Mouse (Mus musculus): Measurements from ENCODE around the gene Mtmr6.
A peak's percentile ranks its signal among the peaks of the same experiment; 100 is the strongest.
"Not testable (repeated sequence)": the region's sequence is repeated elsewhere in the genome, so short reads cannot be mapped to it uniquely, and the experiment has no call there.

Gene Mtmr6

DNA sequence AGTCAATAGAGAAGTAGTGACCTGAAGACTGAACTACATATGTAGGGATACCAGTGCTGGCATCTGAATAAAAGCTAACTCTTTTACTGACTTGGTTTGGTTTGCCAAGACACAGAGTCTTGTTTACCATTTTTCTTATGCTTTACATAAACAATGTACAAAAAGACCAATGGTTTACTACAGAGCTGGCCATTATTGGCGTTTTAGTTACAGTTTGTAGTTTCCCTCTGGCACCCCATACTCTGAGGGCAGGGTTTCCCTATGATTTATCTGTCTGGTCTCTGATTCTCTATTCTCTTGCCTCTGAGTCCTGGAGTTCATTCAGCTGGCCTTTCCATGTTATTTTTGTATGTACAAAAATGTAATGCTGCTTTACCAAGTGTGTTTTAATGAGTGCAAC lies 30.5 kb downstream of the Mtmr6 start:
- no peak for DNase-seq (ENCODE audit: low read depth)

DNA sequence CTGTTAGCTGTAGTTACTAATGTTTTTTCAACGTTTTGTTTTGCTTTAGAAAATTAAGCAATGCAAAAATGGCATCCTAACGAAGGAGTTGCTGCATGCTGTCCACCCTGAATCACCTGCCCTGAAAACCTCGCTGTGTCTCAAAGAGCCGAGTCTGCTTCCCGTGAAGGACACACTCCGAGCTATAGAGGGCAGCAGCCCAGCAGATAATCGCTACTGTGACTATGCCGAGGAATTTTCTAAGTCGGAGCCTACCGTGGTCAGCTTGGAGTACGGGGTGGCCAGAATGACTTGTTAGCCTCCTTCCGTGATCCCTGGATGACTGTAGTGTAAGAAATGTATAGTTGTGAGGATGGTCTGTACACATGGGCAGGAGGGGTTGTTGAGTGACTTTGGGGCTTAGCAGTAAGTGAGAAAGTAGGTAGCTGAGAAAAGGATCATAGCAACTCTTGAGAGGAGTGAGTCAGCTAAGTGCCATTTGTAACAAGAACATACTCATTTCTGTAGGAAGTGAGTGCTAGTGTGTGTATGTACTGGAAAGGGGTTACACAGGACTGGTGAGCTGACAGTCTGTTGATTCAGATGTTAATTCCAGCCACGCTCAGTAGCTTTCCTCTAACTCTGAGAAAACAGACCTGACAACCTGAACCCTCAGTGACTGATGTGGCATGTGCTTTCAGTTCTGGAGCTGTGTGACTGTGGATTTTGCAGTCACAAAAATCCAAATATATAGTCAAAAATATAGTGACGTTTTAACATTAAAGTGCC lies 35.4 kb downstream of the Mtmr6 start:
- DNase-seq (ENCODE audit: low read depth) = no peak

- DNase-seq (ENCODE audit: low read depth) = no peak
These were observed 36.0 kb downstream of the Mtmr6 start for GRCm38 (mm10) chr14:60301024-60301423.

DNA sequence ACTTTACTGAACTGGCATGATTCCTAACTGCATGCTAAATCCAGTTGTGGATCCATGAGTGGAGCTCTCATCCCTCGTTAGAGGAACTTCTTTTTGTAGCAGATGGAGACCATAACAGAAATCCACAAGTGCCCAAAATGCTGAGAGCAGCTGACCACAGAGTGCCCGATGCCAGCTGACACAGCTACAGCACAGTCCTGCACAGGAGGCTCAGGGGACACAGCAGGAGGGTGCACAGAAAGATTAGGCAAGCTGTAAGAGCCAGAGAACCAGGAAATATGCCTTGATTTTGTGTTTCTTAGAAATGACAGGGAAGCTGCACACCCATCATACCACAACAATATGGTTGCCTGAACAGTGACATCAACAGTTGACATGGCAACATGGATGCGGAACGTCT lies 37.4 kb downstream of the Mtmr6 start:
- no peak for DNase-seq (ENCODE audit: low read depth)

DNA sequence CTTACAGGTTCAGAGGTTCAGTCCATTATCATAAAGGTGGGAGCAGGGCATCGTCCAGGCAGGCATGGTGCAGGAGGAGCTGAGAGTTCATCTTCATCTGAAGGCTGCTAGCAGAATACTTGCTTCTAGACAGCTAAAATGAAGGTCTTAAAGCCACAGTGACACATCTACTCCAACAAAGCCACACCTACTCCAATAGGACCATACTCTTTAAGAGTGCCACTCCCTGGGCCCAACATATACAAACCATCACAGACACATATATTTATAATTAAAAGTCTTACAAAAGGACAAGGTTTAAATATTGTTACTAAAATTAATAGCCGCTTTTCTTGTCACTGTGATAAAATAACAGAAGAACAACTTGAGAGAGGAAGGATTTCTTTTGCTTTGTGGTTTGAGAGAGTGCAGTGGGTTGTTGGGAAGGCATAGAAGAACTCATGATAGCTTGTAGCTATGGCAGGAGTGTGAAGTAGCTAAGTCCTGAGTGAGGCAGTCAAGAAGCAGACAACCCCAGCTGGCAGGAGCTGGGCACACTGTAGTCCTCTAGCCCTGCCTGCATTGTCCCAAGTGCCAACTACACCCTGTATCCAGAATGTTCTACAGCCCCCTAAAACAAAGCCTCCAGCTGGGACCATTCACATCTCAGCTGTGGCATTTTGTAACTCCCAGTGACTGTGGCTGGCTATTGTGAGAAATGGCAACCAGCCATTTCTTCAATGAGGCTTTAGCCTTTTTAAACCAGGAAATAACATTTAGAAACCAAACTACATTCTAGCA lies 39.6 kb downstream of the Mtmr6 start:
- DNase-seq (ENCODE audit: low read depth) = no peak

DNA sequence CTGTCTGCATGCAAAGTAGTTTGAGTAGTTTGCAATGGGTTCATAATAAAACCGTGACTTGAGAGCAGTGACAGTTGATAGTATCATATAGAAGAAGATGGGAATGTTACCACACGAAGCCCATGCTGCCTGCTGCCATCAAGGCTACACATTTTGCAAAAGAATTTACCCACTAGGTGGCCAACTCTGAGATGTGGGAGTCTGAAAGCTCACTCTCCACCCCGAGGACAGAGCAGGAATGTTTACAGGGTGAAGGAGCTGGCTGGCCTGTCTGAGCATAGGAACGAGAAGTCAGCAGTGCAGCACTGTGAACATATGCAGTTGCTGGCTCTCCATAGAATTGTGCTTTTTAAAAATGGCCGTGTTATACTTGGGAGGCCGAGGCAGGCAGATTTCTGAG lies 43.1 kb downstream of the Mtmr6 start:
- peak; percentile 19 for DNase-seq (ENCODE audit: low read depth)

DNA sequence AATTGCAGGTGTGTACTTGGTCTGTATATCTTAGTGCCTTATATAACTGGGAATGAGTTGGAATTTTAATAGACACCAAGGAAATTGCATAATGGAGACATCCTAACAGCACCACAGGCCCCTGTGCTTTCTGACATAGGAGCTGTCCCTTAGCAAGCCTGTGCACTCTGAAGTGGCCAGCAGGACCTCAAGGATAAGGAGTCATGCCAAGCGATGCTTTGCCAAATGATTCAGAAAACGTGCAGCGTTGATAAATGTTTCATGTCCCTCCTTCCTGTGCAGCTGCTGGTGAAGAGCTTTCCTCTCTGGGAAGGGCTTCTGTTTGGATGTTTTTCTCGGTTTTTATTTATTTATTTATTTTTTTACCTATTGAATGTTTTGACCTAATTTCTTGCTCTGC lies 45.7 kb downstream of the Mtmr6 start:
- no peak for DNase-seq (ENCODE audit: low read depth)

DNA sequence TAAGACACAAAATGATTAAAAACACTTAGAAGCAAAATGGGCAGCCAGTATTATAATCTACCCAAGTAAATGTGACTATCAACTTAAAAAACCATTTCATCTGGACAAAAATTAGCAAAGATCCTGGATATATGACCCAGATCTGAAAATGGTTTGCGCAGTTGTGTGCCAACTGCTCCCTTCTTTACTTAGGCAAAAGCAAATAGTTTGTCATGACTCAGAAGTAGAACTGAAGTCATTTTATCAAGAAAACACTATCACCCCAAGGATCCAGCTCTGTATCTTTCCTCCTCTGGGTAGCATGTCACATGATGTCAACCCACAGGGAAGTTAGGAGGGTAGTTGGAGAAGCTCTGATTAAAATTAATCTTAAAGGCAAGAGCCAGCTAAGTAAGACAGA lies 54.2 kb downstream of the Mtmr6 start:
- no peak for DNase-seq (ENCODE audit: low read depth)

- no peak for DNase-seq (ENCODE audit: low read depth)
These were observed 55.8 kb downstream of the Mtmr6 start for GRCm38 (mm10) chr14:60320813-60321212.

GRCm38 (mm10) chr14:60340001-60340400 lies 75.0 kb downstream of the Mtmr6 start:
- DNase-seq (ENCODE audit: low read depth) = not testable (repeated sequence)

DNA sequence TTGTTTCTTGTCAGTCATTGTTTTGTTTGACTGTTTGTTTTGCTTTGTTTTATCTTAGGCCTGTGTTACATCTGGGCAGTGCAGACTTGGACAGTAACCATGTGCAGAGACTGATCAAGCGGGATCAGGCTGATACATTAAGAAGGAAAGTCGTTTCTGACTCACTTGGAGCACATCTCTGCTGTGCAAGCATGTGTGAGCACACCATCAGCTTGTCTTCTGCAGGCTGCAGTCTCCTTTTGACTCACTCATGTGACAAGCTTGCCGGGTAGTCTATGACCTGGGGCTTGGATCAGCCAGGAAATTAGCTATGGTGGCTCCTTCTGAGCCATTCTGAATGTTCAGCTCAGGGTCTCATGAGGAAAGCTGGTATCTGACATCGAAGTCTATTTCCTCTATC lies 75.5 kb downstream of the Mtmr6 start:
- no peak for DNase-seq (ENCODE audit: low read depth)

DNA sequence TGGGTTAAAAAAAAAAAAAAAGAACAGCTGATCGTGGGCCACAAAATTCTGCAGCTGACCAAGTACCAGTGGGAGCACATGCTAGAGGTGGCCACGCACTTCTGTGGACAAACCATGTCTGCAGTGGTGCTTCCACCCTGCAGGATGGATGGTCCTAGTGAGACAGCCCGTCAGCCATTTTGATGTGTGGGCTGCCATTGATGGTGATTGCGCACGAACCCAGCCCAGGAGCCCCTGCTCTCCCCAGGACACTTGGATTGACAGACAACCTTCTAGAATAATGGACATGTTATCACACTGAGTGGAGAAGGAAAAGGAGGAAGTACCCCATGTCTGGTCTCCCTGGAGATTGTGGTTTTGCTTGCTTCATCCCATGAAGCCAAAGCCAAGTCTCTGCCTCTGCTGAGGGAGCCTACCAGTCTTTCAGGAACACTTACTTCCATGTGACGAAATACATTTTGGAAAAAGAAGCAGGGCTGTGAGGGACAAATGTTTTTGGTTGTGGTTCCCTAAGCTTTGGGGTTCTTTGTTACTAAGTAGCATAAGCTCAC lies 80.4 kb downstream of the Mtmr6 start:
- DNase-seq (ENCODE audit: low read depth) = no peak
